Mouse (Mus musculus) adrenal gland, postnatal 36 days (tissue): Measurements from ENCODE around the gene Rad51b. TPM values are rescaled to one million over a fixed set of nuclear protein-coding genes. Genes with fewer than 3 reads are reported as not detected.
"Not testable (repeated sequence)": the region's sequence is repeated elsewhere in the genome, so short reads cannot be mapped to it uniquely, and the experiment has no call there.

Experiments
- DNase-seq, 2 experiments: peaks; one replicate each; pipeline ENCODE4 v3.0.0; 2021; ENCODE audit warnings: mixed read lengths in 1 of 2
- long read RNA-seq, 2 experiments: library from polyadenylated mRNA; stranded (forward); transcript quantifications; one replicate each; pipeline ENCODE4 v2.0.0; 2021; ENCODE audit warnings: borderline sequencing depth in 2 of 2
- total RNA-seq, 2 experiments: library from RNA; stranded (reverse); gene quantifications; 2 replicates each; pipeline ENCODE4 v1.2.3; 2021

Rad51b gene
- total RNA-seq = under 1 TPM; 0.49 to 0.63 TPM
- long read RNA-seq, experiment 1, partial matches to known transcripts = 0 of 2 reads
- long read RNA-seq, experiment 1, other reads (novel, unspliced or antisense) = 2 of 2 reads
- long read RNA-seq, experiment 2 = 0 reads

- DNase-seq = peak; percentile 81 to 82
Measured at GRCm38 (mm10) chr12:79297121-79297576, at the start of gene Rad51b. Rad51b (plus strand) TSS chr12:79297282.

DNA sequence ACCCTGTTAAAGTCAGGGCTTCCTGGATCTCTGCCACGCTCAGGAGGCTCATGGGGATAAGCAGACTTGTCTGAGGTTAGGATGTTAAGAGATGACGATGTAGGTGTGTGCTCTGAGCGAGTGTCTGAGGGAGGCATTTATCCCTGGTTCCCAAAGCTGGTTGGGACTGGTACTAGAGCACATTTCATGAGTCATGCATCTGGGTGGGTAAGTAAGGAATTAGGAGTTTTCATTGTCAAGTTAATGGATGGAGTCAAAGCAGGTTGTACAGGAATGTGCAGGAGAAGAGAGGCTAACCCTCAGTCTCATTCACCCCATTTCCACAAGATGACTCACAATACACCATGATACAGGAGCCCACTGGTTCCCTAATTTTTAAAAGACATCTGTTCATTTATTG is 49.0 kb upstream of the Rad51b start:
- DNase-seq = no peak

- DNase-seq = no peak
Measured at GRCm38 (mm10) chr12:79253294-79254053, 43.6 kb upstream of the Rad51b start.

DNA sequence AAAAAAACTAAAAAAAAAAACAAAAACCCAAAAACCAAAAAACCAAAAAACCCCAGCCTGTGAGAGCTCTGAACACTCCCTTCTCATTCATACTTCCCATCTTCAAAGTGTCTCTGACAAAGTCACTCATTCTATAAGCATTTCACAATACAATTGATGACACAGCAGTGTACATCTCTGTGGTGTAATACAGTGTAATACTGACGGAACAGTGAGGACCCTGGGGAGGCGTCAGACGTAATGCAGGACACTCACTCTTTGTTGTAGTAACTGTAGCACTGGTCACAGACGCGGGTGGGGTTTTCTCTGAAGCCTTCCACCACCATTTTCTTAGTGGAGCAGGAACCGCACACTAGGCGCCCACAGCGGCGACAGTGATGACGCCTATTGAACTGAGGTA is 42.1 kb upstream of the Rad51b start:
- DNase-seq = no peak

- no peak for DNase-seq
Measured at GRCm38 (mm10) chr12:79260154-79260553, 36.9 kb upstream of the Rad51b start.

GRCm38 (mm10) chr12:79261035-79261434 is 36.0 kb upstream of the Rad51b start:
- DNase-seq = peak; percentile 15 to 52

DNA sequence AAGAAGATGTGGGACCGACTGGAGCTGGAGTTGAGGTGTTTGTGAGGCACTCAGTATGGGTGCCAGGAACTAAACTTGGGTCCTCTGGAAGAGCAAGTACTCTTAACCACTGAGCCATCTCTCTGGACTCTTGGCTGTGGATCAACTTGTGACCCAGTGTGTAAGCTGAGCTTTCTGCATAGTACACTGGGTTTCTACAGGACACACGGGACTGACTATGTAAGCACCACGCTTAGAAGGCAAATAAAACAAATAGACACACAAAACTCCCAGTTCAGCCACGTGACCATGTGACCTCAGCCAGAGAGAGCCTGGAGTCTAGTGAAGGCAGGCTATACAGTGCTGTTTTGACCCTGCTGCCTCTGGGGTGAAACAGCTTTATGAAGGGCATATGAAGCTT is 24.5 kb upstream of the Rad51b start:
- no peak for DNase-seq

DNA sequence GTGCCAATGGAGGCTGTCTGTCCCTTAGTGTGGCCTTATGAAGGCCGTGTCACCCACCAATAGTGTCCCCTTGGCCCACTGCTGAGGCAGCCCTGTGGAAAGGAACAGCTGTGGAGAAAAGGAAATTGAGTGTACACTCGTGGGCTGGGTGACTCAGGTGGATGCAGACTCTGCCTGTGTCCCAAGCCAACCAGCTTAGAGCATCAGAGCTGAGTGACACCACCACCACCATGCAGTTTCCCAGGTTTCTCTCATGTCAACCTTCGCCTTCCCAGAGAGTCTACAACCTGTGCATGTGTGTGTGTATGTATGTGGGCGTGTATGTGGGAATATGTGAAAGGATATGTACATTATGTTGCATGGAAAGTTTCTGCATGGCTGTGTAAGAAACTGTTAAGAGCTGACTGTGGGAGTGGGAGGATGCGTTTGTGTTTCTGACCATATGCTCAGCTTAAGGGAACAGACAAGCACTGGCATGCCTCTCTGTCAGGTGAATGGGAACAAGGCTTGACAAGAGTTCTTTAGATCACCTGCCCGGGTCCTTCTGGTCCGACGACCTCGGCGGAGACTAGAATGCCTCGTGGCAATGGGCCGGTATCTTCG is 17.5 kb upstream of the Rad51b start:
- no peak for DNase-seq

DNA sequence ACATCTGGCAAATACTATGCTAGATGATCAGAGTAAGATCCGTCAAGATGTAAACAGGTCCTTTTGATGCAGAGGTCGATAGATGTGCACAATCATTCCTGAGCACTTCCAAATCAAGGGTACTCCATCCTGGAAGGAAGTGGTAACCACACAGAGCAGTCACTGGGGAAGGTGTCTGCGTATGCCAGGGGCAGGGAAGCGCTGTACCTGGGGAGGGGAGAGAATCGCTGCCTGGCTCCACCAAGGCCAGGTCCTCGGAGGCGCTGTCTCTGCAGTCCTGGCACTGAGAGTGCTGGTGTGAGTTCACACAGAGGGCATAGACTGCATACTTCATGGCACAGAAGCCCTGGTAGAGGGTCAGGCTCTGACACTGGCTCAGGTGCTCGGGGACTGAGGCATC is 14.5 kb upstream of the Rad51b start:
- no peak for DNase-seq

- peak in 1 of 2 experiments; percentile 18 for DNase-seq
Measured at GRCm38 (mm10) chr12:79292874-79293273, 4.2 kb upstream of the Rad51b start.

DNA sequence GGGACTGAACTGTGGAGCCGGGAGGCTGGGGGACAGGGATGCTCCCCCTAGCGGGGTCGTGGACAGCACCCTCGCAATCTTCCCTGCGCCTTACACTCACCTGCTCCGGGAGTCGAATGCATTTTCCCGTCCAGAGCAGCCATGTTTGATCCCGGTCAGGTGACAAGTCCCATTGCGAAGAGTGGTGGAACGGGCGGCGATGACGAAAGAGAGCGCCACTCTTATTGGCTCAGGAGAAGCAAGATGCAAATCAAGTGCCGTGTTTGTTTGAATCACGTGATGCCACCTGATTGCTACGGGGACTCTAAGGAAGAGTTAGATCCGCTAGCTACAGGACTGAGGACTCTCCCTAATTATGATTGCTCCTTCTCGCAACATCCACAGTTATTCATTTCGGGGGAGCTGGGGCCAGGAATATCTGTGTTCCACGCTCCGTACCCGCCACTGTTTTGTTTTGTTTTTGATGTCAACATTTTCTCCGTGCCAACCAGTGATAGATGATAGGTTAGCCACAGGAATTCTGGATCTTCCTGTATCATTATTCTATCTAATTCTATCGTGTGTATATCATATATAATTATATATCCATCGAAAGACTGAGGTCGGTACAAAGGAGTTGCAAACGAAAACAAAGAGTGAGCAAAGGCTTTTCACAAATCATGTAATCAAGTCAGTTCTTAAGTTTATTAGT is 811 bp upstream of the Rad51b start, which contains the start of gene Zfyve26:
Zfyve26 (minus strand) TSS at position 179 of the 691 bp plus-strand sequence.
- DNase-seq = peak; percentile 93 to 95

GRCm38 (mm10) chr12:79297884-79298636 is 978 bp downstream of the Rad51b start:
- no peak for DNase-seq

- no peak for DNase-seq
Measured at GRCm38 (mm10) chr12:79301802-79302201, 4.7 kb downstream of the Rad51b start.

DNA sequence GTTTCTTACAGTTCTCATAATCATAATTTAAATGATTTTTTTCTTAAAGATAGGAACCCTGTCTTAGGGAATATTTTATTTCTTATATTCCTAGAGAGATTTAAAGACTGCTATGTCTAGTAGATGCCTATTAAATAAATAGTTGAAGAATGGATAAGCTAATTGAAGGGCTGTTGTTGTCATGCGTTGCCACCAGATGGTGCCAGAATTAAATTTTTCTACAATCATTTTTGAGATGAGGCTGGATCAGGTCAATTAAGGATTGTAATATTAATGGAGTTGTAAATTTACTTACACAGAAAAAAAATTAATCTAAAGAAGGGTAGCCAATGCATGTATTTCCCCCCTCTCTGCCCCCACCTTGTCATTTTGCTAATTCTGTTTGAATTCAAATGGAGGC is 8.0 kb downstream of the Rad51b start:
- no peak for DNase-seq

DNA sequence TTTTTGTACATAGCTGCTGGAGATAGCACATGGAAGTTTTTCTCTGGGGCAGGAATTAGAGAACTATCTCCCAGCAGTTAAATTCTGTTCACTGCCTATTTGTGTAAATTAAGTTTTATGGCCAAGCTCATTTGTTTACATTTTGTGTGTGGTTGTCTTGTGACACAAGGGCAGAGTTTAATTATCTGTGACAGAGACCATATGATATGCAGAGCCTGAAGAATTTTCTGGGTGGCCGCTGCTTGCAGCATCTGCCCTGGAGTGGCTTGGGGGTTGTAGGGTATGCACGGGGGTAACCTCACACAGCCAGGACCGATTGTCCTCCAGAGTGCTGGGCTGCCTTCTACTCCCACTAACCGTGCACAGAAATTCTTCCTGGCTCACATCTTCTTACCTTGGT is 8.9 kb downstream of the Rad51b start:
- no peak for DNase-seq

DNA sequence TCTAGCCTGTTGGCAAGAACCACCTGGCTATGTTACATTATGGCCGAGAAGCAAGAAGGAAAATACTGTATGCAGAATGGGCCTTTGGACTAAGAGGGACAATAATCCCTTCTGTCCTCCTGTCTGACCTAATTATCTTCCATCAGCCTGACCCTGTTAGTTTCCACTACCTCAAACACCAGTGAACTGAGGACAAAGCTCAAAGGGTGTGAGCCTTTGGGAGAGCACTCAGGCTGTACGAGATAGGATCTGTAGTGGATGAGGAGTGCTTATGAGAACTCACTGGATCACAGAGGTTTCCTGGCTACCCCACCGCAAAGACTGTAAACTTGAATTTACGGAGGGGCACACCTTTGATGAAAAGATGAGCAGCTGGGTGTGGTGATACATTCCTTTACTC is 16.6 kb downstream of the Rad51b start:
- DNase-seq = no peak

GRCm38 (mm10) chr12:79317339-79317738 is 20.3 kb downstream of the Rad51b start:
- no peak for DNase-seq

DNA sequence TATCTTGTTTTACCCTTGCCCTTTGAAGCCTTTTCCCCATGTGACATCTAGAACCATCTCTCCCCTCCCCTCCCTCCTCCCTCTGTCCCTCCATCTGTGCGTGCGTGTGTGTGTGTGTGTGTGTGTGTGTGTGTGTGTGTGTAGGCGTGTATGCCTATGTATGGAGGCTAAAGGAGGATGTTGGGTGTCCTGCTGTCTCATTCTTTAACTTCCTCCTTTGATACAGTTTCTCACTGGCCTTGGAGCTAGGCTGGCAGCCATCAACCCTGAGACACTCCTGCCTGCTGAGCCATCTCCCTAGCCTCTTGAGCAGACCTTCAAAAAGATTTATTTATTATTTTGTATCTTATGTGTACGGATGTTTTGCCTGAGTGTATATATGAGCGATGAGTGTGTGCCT is 23.8 kb downstream of the Rad51b start:
- DNase-seq = no peak

DNA sequence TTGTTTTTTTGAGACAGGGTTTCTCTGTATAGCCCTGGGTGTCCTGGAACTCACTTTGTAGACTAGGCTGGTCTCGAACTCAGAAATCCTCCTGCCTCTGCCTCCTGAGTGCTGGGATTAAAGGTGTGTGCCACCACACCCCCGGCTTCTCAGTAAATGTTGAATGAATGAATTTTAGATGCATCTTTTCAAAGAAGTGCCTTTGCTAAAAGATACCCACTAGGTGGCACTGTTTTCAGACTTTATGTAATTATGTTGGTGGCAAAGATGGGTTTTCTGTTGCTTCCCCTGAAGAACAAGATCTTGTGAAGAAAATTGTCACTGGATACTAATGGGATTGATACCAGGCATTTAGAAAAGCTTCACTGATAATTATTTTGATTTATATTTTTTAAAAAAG is 25.5 kb downstream of the Rad51b start:
- DNase-seq = not testable (repeated sequence)

DNA sequence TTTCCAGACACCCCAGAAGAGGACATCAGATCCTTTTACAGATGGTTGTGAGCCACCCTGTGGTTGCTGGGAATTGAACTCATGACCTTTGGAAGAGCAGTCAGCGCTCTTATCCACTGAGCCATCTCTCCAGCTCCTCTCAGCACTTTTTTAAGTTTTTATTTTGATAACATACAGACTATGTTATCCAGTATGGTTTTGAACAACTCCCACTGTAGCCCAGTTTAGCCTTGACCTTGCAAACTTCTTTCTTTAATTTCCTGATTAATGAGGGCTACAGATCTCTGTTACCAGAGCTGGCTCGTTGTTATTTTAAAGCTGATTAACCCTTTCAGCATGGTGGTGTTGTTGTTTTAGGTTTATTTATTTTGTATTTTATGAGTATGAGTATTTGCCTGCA is 29.2 kb downstream of the Rad51b start:
- DNase-seq = no peak

- no peak for DNase-seq
Measured at GRCm38 (mm10) chr12:79326745-79327144, 29.7 kb downstream of the Rad51b start.

DNA sequence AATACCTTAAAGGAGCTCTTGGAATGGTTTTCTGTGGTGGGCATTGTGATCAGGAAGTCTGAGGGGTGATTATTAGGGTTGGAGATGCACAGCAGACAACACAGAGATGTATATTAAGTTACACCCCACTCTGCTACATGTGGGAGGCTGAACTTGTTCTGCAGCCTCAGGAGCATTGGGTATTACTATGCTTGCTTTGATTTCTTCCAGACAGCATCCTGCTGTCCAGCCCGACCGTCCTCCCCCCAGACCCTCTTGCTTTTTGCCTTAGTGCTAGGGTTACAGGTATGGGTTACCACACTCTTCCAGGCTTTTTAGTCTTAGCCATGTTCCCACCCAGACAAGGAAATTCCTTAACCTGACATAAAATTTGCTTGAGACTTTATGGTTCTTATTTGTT is 30.8 kb downstream of the Rad51b start:
- no peak for DNase-seq
